Mouse (Mus musculus): ENCODE results near the gene Rpf2.

GRCm38 (mm10) chr10:40259542-40259941 lies 12.7 kb upstream of the Rpf2 start:
- TF ChIP-seq ZNF384 (IDR thresholded peaks at IDR 0.05; ENCODE audit: low read depth, low read length): no peak
- TF ChIP-seq ZC3H11A (IDR thresholded peaks at IDR 0.05; ENCODE audit: borderline replicate concordance, low read depth, low read length): no peak
- no peak for TF ChIP-seq CHD2 (IDR thresholded peaks at IDR 0.05; ENCODE audit: low read depth, low read length)
- TF ChIP-seq HCFC1 (IDR thresholded peaks at IDR 0.05; ENCODE audit: borderline replicate concordance, insufficient read depth, low read length): no peak

All from ES-E14 (cell line).